Mouse (Mus musculus): ENCODE data around the gene Smarca5.

Smarca5 gene

DNA sequence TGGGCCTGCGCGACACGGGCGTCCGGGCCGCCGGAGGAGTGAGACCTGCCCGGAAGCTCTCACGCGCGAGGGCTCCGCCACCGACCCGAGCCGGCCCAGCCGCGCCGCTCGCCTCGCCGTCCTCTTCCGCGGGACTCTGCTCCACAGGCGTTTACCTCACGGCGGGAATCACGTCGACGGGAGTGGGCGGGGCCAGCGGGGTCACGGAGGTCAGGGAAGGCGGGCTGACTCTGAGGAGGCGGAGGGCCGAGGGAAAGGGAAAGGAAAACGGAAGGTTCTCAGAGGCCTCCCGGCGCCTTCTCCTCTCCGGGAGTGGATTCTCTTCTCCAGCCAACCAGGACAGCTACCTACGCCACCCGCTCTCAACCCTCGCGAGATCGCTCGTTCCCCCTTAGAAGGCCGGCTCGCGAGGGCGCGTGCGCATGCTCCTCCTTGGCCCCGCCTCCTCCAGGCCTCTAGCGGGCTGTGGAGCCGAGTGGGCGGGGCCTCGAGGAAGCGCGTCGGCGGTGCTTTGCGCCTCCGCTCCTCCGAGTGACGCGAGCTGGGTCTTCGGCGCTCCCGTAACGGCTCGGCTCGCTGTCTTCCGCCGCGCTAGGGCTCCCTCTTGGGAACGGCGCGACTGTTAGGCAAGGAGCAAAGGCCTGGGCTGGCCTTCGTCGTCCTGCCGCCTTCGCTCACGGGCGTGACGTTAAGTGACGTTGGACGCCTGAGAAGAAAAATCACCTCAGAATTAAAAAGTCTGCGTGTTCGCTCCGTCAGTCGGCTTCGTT lies at the start of gene Smarca5:
TSS of gene Smarca5 (minus strand) at position 343 of the 770 bp plus-strand sequence.
- DNase-seq (ENCODE audit: low read depth, low spot score) = peak; percentile 97

DNA sequence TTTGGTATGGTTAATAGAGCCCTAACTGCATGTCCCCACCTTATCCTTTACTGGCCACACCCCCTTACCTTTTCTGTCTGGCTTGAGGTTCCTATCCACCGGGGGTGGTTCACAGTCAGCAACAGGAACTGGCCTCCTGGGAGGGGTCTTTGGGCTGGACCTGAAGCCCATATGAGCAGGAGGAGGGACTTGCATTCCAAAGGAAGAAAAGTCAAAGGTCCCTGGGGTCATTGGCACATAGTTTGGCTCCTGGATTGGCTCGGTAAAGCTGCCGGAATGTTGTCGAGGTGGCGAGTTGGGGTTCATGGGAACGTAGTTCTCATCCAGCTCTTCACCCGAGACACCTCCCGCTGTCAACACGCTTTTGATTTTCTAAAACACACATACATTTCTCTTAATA lies 45.3 kb upstream of the Smarca5 start:
- no peak for DNase-seq (ENCODE audit: low read depth, low spot score)

DNA sequence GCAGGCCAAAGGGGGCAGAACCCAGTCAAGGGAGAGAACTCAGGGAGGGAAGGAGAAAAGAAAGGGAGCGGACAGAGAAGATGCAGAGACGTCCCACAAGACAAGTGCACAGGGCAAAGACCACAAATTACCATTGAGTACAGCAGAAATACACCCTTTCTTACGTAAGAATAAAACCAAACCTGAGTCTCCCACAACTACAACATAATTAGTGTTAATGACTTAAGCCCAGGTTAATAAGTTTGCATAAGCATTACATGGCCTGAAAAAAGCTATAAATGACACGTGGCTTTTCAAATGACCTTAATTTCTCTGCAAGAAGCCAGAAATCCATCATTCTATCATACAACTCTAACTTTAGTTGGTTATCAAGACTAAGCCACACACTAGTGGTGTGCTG lies 44.0 kb upstream of the Smarca5 start:
- DNase-seq (ENCODE audit: low read depth, low spot score) = no peak

DNA sequence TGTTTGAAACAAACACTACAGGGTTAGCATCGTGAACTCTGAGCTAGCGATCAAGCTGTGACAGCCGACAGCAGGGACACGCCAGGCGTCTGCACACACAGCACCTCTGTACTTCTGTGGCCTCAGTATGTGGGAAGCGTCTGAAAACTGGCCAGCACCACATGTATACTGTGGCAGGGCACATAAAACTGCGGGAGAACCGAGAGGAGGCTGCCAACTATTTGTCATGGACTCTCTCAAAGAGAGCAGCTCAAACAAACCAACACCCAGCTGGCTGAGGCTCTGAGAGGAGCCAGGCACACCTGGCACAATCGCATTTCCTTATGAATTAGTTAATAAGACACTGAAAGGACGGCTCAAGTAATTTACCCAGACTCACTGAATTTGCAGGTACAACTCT lies 42.0 kb upstream of the Smarca5 start:
- no peak for DNase-seq (ENCODE audit: low read depth, low spot score)

DNA sequence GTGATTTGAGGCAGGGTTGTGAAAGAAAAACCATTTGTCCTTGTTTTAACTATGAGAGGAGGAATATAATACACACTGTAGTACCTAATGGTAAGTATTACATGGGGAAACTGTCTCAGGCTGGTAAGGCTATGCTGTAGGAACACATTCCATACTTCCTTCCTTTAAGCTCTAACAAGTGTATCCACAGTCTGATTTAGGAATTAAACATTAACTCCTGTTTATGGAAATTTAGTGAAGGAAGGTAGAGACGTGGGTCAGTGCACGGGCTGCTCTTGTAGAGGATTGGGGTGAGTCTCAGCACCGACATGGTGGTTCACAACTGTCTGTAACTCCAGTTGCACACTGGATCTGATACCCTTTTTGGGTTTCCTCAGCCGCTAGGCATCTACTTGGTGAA lies 41.0 kb upstream of the Smarca5 start:
- no peak for DNase-seq (ENCODE audit: low read depth, low spot score)

DNA sequence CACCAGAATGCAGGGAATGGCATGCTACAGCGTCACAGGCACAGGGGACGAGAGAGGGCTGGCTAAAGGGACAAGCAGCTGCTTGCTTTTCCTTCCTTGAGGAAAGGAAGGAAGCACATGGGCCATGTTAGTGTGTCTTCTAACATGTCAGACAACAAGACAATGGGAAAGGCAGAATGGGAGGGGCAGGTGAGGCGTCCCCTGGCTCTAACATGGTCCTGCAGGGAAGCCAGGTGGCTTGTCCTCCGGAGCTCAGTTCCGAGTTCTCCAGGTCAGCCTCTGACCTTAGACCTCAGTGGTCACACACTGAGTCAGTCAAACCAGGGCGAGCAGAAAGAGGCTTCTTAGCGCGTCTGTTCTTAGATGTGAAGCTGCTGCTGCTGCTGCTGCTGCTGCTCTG lies 37.1 kb upstream of the Smarca5 start:
- DNase-seq (ENCODE audit: low read depth, low spot score) = no peak

DNA sequence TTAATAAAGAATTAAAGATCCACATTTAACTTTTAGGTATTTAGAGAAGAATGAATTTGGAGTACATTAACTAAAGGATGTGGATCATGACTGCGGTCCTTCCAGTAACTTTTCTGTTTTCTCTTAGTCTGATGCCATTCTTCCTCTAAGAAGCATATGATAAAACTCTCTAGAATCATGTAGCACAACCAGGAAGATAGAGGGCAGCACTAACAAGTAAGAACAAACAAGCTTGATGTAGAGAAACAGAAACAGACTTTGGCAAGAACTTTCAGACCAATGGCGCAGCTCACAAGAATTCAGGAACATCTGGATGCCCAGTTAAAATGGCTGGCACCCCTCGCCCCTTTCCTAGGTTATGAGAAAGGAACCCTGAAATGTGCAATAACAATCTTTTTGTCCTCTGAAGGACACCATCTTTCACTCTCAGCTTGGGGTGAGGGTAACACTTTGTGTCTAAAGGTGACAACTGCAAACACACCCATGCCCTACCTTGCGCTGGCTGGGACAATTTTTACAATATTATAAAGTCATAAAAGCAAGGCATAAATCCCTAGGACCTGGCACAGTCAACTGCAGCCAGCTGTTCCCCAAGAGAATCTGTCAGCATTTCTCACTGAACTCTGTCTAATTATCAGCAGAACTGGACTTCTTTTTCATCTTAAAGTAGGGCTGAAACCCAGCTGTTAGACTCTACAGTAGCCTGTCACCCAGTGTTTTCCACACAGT lies 33.6 kb upstream of the Smarca5 start:
- DNase-seq (ENCODE audit: low read depth, low spot score) = no peak

DNA sequence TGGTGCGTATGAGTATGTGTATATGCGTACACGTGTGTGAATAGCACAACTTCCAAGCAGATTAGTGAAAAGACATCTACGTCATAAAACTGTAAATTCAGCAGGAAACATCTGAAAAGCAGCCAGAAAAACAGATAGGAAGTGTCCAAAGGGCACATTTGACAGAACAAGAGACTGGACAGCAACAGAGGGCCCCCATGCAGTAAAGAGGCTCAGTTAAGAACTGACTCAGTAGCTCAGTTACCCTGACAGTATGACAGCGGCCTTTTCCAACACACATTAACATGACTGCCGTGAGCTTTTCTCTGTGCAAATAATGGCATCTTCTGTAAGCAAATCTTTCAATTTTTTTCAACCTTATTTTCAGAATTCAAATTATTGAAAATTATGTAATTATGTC lies 29.2 kb upstream of the Smarca5 start:
- no peak for DNase-seq (ENCODE audit: low read depth, low spot score)

DNA sequence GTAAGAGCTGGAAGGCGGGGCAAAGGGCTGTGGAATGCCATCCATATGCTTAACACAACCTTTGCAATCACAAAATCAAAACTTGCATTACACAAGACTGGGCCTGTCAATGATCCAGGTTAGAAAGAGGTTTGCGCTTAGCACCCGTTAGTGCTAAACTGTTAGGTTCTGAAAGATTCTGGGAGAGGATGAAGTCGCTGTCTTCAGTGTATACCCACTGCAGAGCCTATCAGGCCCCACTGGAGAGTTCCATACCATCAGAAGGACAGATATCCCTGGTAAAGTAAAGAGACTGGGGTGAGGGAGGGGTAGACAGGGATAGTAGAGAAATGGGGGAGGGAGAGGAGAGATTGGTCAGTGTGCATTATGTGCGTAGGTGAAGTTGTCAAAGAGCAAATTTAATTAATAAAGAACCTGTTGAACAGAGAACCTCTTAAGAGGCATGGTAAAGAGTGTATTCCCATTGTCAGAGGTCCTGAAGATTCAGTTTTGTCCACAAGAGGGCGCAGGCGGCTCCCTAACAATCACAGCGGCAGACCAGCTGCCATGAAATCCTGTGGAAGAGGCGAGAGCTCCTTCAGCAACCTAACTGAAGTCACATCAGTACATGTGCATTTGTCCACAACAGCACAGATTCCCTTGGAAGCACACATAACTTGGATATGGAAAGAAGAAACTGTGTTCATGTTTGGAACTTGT lies 13.9 kb upstream of the Smarca5 start:
- DNase-seq (ENCODE audit: low read depth, low spot score) = peak; percentile 90

DNA sequence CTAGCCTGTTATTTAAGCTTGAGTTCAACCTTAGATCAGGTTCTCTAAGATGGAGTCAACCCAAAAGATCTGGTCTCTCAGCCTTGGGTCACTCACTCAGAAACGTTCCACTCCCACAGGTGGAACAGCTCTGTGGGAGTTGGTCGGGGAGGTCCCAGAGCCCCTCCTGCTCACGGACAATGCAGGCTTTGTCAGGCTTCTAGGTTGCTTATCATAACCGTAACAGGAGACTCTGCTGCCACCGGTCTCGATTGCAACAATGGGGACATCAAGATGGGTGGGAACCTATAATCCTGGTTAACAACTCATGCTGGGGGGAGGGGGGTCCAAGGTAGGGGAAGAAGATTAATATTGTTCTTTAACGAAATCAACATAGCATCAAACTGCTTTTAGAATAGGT lies 13.1 kb upstream of the Smarca5 start:
- peak; percentile 36 for DNase-seq (ENCODE audit: low read depth, low spot score)

DNA sequence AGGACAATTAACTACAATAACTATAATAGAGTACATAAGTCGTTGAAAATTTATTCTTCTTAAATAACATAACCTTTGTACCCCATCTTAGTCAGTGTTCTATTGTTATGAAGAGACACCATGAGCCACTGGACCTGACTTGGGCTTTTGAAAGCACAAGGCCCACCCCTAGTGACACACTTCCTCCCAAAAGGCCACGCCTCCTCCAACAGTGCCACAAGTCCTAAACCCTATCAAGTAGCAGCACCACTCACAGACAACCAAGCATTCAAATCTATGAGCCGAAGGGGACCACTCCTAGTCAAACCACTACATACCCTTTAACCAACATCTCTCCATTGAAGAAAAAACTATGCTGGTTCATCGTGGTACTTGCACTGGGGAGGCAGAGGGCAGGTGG lies 9.8 kb upstream of the Smarca5 start:
- peak; percentile 47 for DNase-seq (ENCODE audit: low read depth, low spot score)

DNA sequence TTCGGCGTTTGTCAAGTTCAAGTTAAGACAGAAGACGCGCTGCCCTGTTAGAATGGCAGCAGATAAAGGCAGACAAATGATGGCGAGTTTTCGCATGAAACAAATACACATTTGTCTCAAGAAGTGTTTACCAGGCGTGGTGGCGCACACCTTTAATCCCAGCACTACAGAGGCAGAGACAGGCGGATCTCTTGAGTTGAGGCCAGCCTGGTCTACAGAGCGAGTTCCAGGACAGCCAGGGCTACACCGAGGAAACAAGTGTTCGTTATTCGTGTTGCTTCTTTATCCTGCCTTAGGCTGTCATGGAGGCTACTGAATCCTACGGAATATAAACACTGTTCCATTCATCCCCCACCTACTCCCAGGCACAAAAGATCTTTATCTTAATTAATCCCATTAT lies 635 bp upstream of the Smarca5 start:
- DNase-seq (ENCODE audit: low read depth, low spot score) = no peak

DNA sequence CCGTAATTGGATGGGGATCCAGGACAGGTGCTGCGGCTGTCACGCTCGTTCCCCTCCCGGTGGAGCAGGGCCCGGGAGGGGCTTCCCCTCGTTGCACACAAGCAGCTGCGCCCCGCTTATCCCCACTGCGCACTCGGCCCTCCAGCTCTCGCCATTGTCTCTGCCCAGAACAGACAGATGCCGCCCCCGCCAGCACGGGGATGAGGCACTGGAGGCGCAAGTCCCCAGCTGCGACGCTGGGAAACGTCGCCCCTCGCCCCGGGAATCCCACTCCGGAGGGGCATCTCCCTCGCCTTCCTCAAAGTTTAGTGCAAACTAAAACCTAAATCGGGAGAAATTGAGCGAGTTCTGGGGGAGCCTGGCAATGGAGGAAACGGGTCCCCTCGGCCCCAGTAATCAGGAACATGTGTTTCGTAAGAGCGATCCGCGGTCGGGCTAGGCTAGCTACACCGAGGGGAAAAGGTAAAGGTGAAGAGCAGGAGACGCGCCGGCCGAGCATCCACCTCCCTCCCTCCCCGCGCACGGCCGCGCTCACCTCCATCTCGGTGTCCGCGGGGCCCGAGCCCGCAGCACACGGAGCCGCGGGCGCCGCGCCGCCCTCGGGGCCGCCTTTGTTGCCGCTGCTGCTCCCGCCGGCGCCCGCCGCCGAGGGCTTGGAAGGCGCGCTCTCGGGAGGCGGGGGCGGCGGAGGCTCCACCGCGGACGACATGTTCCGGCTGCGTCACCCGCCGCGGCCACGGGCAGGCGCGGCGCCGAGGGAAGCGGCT lies 726 bp downstream of the Smarca5 start:
- DNase-seq (ENCODE audit: low read depth, low spot score) = peak; percentile 66

DNA sequence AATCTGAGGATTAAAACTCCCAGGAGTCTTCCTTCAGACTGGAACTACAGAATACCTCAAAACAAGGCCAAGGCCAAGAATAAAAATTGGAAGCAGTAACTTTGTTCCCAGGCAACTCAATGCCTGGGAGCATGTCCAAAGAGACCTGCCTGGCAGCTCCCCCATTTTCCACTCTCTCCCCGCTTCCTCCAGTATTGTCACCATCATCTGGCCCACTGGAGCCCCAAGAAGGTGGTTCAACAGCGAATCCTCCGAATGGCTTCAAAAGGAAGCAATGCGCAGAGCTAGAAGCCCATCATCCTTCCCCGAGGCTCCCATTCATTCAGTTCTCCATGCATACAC lies 1.3 kb downstream of the Smarca5 start:
- DNase-seq (ENCODE audit: low read depth, low spot score) = no peak

DNA sequence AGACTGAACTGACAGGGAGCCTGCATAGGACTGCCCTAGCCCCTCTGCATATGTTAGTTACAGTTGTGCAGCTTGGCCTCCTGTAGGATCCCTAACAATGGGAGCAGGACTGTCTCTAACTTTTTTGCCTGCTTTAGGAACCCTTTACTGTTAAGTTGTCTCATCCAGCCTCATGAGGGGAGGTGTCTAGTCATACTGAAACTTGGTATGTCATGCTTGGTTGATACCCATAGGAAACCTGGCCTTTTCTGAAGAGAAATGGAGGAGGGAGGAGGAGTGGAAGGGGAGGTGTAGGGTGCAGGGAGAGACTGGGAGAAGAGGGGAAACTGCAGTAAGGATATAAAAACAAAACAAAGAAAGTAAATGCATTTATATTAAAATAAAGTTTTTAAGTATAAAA lies 7.0 kb downstream of the Smarca5 start:
- DNase-seq (ENCODE audit: low read depth, low spot score) = no peak

DNA sequence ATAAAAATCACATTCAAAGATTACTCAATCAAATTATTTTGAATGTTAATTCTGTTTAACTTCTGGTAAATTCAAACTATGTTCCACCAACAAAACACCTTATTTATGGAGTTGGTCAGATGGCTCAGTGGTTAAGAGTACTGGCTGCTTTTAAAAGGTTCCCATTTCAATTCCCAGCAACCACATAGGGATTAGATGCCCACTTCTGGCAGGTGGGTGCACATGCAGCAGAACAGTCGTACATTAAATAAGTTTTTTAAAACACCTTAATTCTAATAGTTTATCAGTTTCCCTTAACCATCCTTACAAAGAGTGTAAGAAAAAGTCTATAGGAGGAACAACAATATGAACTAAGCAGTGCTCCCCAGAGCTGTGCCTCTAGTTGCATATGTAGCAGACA lies 24.8 kb downstream of the Smarca5 start:
- no peak for DNase-seq (ENCODE audit: low read depth, low spot score)

DNA sequence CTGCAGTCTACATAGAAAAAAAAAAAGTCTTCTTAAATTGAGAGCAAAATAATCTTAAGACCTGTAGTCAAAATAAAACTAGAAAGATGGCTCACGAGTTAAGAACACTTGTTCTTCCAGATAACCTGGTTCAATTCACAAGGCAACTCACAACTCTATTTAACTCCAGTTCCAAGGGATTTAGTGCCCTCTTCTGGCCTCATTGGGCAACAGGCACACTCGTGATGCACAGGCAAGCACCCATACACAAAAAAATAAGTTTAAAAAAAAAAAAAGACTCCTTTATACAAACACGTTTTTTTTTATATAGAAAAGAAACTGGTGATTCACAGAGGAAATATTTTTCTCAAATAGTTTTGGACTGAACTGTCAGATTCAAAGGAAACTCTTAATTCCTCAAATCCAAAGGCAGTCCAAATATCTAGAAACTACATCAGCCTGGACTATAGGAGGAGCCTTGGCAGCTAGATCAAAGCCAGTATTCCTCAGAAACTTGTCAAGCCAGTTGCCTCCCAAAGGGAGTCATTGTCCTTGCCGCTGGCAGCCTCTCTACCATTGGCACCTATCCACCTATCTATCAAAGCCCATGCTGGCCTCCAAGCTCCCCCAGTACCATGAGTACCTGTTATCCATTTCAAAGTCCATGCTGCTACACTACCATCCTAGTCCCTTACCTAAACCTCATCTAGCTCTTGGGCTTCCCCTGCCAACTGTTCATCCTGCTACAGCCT lies 28.5 kb downstream of the Smarca5 start:
- DNase-seq (ENCODE audit: low read depth, low spot score) = peak; percentile 52

DNA sequence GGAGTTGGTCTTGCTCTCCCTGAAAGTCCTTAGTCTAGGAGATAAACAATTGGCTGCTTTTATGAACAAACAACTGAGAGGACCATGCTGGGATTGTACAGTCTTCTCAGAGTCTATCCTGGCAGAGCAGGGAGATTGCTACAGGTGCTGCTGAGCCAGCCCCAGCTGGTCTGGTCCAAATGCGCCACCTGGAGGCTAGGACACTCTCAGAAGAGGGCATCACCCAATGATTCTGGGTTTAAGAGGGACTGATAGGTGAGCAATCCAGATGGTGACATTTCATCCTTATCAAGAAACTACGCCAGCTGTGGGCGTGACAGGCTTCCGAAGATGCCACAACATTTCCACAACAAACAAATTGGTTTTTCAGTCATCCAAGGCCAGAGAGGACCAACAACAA lies 51.2 kb downstream of the Smarca5 start:
- DNase-seq (ENCODE audit: low read depth, low spot score) = peak; percentile 49

DNA sequence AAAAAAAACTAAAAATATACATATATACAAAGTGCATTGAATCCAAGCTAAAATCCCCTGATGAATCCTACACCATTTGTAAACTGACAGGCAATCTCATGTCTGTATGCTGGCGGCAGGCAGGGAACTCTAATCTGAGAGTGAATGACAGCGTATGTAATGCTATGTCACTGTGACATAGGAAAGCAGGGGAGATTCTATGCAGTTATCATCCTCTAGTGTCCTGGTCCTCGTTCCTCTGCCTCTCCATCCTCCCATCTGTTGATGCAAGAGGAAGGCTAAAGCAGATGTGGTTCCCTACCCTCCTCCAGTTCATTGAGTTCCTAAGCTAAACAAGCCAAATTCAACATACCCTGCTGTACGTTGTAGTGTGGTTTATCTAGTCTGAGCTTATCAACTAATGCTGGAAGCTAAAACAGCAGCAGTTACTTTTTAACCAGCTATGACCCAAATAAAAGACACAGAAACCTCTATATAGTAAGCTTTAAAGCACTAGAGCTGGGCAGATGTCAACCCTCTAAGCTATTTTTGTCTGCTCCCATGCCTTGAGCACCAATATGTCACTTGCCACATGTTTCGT lies 55.5 kb downstream of the Smarca5 start:
- DNase-seq (ENCODE audit: low read depth, low spot score) = no peak

DNA sequence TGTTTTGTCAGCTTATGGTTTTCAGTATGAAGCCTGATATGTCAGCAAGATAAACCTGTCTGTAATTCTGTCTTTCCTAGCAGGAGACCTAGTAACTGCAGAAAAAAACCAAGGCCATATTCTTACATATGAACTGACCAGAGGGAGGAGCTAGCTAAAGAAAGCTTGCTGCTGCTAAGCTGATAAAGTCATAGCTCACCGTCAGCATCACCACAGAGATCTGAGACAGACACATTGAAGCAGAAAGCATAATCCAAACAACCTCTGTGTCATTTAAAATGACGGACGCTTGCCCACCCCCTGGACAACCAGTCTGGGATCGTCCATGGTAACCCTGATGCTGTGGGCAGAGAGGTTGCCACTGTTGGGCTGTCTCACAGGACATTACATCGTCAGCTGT lies 56.7 kb downstream of the Smarca5 start:
- DNase-seq (ENCODE audit: low read depth, low spot score) = no peak

All from ZHBTc4 (cell line).